Mouse (Mus musculus) liver, postnatal 0 days (tissue): Measurements from ENCODE around the gene Epb41.

Source experiments
- CTCF ChIP-seq: sonication (generic); IDR thresholded peaks from 2 replicates; pipeline ENCODE4 v1.5.1; 2016; ENCODE audit warnings: antibody characterized with exemption, low read depth
- EP300 ChIP-seq: IDR thresholded peaks from 2 replicates; pipeline ENCODE4 v1.6.1; 2016; ENCODE audit warnings: antibody characterized with exemption, low read depth, mild to moderate bottlenecking

DNA sequence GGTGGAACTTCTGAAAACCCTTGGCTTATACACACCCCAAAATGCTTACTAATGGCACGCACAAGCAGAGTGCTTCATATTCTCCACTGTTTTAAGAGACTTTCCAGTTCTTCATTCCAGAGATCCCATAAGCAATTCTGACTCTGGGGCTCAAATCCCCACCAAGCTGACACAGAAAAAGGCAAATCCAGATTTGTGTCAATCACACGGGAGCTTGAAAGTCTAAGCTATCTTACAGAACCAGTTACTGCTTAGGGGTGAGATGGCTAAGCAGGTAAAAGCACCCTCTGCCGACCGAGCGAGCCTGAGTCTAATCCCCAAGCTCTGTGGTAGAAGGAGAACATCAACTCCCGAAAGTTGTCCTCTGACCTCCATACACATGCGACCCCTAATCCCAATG lies 76.5 kb downstream of the Epb41 start:
- TF ChIP-seq CTCF (no peak), EP300 (no peak)
